Mouse (Mus musculus) right cerebral cortex, adult 2 months (tissue): ENCODE results near the gene Ifna9.
"Not testable (repeated sequence)": the region's sequence is repeated elsewhere in the genome, so short reads cannot be mapped to it uniquely, and the experiment has no call there.

Source experiments
- DNase-seq, 2 experiments: peaks; one replicate each; pipeline ENCODE4 v3.0.0; 2021 to 2022; ENCODE audit warnings: low spot score in 2 of 2

Ifna9 gene

GRCm38 (mm10) chr4:88592285-88592684 lies at the start of gene Ifna9:
Gene Ifna9, minus strand, starts transcription at chr4:88592385.
- DNase-seq: no peak

DNA sequence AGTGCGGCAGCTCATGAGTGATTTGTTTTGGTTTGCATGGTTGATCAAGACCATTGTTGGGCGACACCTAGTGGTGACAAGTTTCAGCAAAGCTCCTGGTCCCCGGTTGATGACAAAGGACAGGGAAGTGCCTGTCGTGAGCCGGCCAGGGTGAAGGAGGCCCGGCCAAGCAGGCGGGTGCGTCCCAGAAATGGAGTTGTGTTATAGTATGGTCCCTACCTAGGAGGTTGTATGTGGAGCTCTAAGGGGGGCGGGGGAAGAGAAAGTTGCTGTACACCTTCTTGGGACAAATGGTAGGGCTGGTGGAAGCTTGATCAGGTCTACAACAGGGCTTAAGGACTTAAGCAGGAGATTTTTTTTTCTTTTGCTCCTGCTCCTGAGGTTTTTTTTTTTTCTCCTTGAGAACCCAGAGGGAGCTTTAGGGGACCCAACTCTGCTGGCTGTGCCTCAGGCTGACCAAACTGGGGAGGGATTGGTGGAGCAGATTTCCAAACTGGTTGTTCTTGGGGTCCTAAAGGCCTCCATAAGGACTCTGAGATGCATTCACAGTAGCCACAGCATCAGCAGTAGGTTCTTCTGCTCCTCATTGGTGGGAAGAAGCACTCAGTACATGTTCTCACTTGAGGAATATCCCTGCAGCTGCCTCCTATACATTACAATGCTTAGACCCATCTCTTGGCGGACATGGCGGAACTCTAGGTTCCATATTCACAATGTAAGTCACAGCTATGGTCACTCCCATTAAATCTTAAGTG lies 49.1 kb upstream of the Ifna9 start:
- peak; percentile 89 to 91 for DNase-seq

DNA sequence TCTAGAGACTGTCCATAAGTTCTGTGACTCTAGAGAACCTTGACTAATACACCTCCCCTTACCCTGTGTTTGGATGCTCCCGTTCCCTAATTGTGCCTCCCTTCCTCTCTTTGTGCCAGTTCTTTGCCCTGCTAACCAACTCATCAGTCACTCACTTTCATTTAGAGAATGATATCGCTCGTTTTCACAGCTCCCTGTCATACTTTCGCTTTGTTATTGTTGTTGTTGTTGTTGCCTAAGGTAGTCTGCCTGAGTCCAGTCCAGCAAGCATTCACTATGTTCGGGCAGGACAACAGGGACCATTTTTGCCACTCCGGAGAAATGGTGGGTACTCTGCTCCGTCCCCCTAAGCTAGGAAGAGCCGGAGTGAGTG lies 48.5 kb upstream of the Ifna9 start:
- DNase-seq: no peak

- no peak for DNase-seq
These were observed 42.1 kb upstream of the Ifna9 start, which contains the start of gene C87499 for GRCm38 (mm10) chr4:88634311-88634710. Gene C87499, minus strand, starts transcription at chr4:88634411.

DNA sequence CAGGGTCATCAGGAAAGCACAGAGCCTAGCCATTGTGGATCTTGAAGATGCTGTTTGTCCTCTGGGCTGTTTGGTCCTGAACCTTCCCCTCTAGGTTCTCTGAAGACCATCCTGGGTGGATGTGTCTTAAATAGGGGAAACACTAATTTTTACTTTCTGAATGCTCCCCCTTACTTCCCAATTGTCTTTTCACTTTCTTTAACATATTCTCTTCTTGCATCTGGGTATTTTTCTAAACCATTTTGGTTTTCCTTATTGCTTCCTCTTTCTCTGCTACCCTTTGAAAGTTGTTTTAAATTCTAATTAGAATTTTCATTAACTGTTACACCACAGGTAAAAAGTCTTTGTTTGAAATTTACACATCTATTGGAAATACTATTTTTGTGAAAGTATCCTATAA lies 11.1 kb upstream of the Ifna9 start, which contains the start of gene Ifna12:
TSS of gene Ifna12 (minus strand) at position 101 of the 400 bp plus-strand sequence.
- no peak for DNase-seq

- no peak for DNase-seq
These were observed 20.5 kb downstream of the Ifna9 start, which contains the start of gene Ifna14 for GRCm38 (mm10) chr4:88571698-88572097. Gene Ifna14, minus strand, starts transcription at chr4:88571798.

GRCm38 (mm10) chr4:88561791-88562190 lies 30.4 kb downstream of the Ifna9 start:
- no peak for DNase-seq

- not testable (repeated sequence) for DNase-seq
These were observed 34.0 kb downstream of the Ifna9 start, which contains the start of gene Ifna15 for GRCm38 (mm10) chr4:88558145-88558544. Gene Ifna15, minus strand, starts transcription at chr4:88558245.

DNA sequence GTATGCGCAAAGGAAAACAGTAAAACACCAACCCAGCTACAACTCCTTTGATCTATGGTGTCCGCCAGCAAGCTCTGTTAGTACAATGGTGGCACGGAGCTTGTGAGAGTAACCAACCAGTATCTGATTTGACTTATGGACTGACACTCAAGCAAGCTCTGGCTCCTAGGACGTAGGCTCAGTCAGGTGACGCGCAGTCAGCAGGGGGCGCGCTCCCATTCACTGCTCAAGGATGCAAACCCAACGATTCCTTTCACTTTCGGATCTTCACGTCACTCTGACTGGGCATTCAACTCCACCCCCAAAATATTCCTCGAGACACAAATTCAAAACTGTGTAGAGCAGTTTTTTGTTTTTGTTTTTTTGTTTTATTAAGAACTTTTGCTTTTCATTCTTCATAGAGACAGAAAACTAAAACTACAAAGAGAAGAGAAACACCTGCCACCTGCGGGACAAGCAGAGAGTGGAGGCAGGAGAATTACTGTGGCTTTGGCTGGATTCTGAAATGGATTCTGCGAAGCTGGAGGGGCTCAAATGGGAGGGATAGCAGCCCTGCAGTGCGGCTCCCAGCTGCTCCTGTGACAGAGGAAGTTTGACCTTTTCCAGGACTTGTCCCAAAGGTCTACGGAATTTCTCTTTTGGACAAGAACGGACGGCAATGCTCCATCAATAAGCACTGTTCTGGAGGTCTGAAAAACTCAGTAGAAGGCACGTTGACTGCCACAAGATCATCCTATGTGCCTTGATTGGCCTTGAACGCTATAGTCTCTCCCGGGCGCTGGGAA lies 41.8 kb downstream of the Ifna9 start:
- peak; percentile 62 to 74 for DNase-seq

- no peak for DNase-seq
These were observed 44.2 kb downstream of the Ifna9 start for GRCm38 (mm10) chr4:88547986-88548385.

- peak in 1 of 2 experiments; percentile 20 for DNase-seq
These were observed 48.4 kb downstream of the Ifna9 start for GRCm38 (mm10) chr4:88543649-88544234.
